Mouse (Mus musculus): ENCODE data around the gene Arid1b.
"Not testable (repeated sequence)": the region's sequence is repeated elsewhere in the genome, so short reads cannot be mapped to it uniquely, and the experiment has no call there.

Arid1b gene

GRCm38 (mm10) chr17:5110159-5110558, 116.0 kb downstream of the Arid1b start:
- no peak for DNase-seq (ENCODE audit: low read depth, low spot score)

GRCm38 (mm10) chr17:5110981-5111380, 116.8 kb downstream of the Arid1b start:
- not testable (repeated sequence) for DNase-seq (ENCODE audit: low read depth, low spot score)

GRCm38 (mm10) chr17:5112116-5112515, 118.0 kb downstream of the Arid1b start:
- no peak for DNase-seq (ENCODE audit: low read depth, low spot score)

GRCm38 (mm10) chr17:5115952-5116351, 121.8 kb downstream of the Arid1b start:
- DNase-seq (ENCODE audit: low read depth, low spot score): no peak

GRCm38 (mm10) chr17:5116990-5117389, 122.9 kb downstream of the Arid1b start:
- DNase-seq (ENCODE audit: low read depth, low spot score): no peak

GRCm38 (mm10) chr17:5118171-5118570, 124.0 kb downstream of the Arid1b start:
- DNase-seq (ENCODE audit: low read depth, low spot score): no peak

- DNase-seq (ENCODE audit: low read depth, low spot score): no peak
Measured at GRCm38 (mm10) chr17:5124643-5125042, 130.5 kb downstream of the Arid1b start.

GRCm38 (mm10) chr17:5125084-5125855, 131.1 kb downstream of the Arid1b start:
- no peak for DNase-seq (ENCODE audit: low read depth, low spot score)

GRCm38 (mm10) chr17:5125856-5126806, 132.0 kb downstream of the Arid1b start:
- no peak for DNase-seq (ENCODE audit: low read depth, low spot score)

- no peak for DNase-seq (ENCODE audit: low read depth, low spot score)
Measured at GRCm38 (mm10) chr17:5129606-5130005, 135.5 kb downstream of the Arid1b start.

GRCm38 (mm10) chr17:5130116-5130515, 136.0 kb downstream of the Arid1b start:
- DNase-seq (ENCODE audit: low read depth, low spot score): no peak

- DNase-seq (ENCODE audit: low read depth, low spot score): no peak
Measured at GRCm38 (mm10) chr17:5131706-5132105, 137.6 kb downstream of the Arid1b start.

GRCm38 (mm10) chr17:5132296-5132986, 138.3 kb downstream of the Arid1b start:
- no peak for DNase-seq (ENCODE audit: low read depth, low spot score)

- no peak for DNase-seq (ENCODE audit: low read depth, low spot score)
Measured at GRCm38 (mm10) chr17:5132987-5133355, 138.8 kb downstream of the Arid1b start.

- DNase-seq (ENCODE audit: low read depth, low spot score): no peak
Measured at GRCm38 (mm10) chr17:5133831-5134230, 139.7 kb downstream of the Arid1b start.

GRCm38 (mm10) chr17:5134271-5134670, 140.1 kb downstream of the Arid1b start:
- no peak for DNase-seq (ENCODE audit: low read depth, low spot score)

- no peak for DNase-seq (ENCODE audit: low read depth, low spot score)
Measured at GRCm38 (mm10) chr17:5137936-5138335, 143.8 kb downstream of the Arid1b start.

- peak; percentile 87 for DNase-seq (ENCODE audit: low read depth, low spot score)
Measured at GRCm38 (mm10) chr17:5138641-5139205, 144.6 kb downstream of the Arid1b start.

- no peak for DNase-seq (ENCODE audit: low read depth, low spot score)
Measured at GRCm38 (mm10) chr17:5139553-5139952, 145.4 kb downstream of the Arid1b start.

GRCm38 (mm10) chr17:5143735-5144439, 149.8 kb downstream of the Arid1b start:
- DNase-seq (ENCODE audit: low read depth, low spot score): no peak

GRCm38 (mm10) chr17:5150660-5151063, 156.5 kb downstream of the Arid1b start:
- no peak for DNase-seq (ENCODE audit: low read depth, low spot score)
